Mouse (Mus musculus): Measurements from ENCODE around the gene Phkg2. TPM values are rescaled to one million over a fixed set of nuclear protein-coding genes. Genes with fewer than 3 reads are reported as not detected.
A peak's percentile ranks its signal among the peaks of the same experiment; 100 is the strongest.

Phkg2 gene
- polyA plus RNA-seq (2012; rRNA removed) = 145 and 146 TPM in 2 replicates

GRCm38 (mm10) chr7:127572895-127573471 lies at the start of gene Phkg2:
Gene Phkg2, plus strand, starts transcription at chr7:127573340.
- peak; percentile 96 to 97 for DNase-seq (ENCODE audit: extremely low spot score in 1 of 2, low spot score in 1 of 2)

- DNase-seq (ENCODE audit: extremely low spot score in 1 of 2, low spot score in 1 of 2) = peak in 1 of 2 experiments; percentile 12
These were observed 31.5 kb upstream of the Phkg2 start for GRCm38 (mm10) chr7:127541671-127542070.

- DNase-seq (ENCODE audit: extremely low spot score in 1 of 2, low spot score in 1 of 2) = peak in 1 of 2 experiments; percentile 33
These were observed 23.9 kb upstream of the Phkg2 start for GRCm38 (mm10) chr7:127549116-127549835.

- no peak for DNase-seq (ENCODE audit: extremely low spot score in 1 of 2, low spot score in 1 of 2)
These were observed 21.6 kb upstream of the Phkg2 start for GRCm38 (mm10) chr7:127551558-127551957.

GRCm38 (mm10) chr7:127560580-127560979 lies 12.6 kb upstream of the Phkg2 start:
- DNase-seq (ENCODE audit: extremely low spot score in 1 of 2, low spot score in 1 of 2) = no peak

- DNase-seq (ENCODE audit: extremely low spot score in 1 of 2, low spot score in 1 of 2) = no peak
These were observed 11.7 kb upstream of the Phkg2 start, which contains the start of gene Tmem265 for GRCm38 (mm10) chr7:127561340-127561858. Gene Tmem265, plus strand, starts transcription at chr7:127561390.

- DNase-seq (ENCODE audit: extremely low spot score in 1 of 2, low spot score in 1 of 2) = no peak
These were observed 8.6 kb upstream of the Phkg2 start for GRCm38 (mm10) chr7:127564381-127565150.

GRCm38 (mm10) chr7:127573503-127574008 lies 416 bp downstream of the Phkg2 start:
- DNase-seq (ENCODE audit: extremely low spot score in 1 of 2, low spot score in 1 of 2) = no peak

- DNase-seq (ENCODE audit: extremely low spot score in 1 of 2, low spot score in 1 of 2) = no peak
These were observed 975 bp downstream of the Phkg2 start for GRCm38 (mm10) chr7:127574115-127574514.

- DNase-seq (ENCODE audit: extremely low spot score in 1 of 2, low spot score in 1 of 2) = no peak
These were observed 10.1 kb downstream of the Phkg2 start for GRCm38 (mm10) chr7:127583260-127583659.

GRCm38 (mm10) chr7:127585031-127585430 lies 11.9 kb downstream of the Phkg2 start:
- DNase-seq (ENCODE audit: extremely low spot score in 1 of 2, low spot score in 1 of 2) = no peak

- DNase-seq (ENCODE audit: extremely low spot score in 1 of 2, low spot score in 1 of 2) = no peak
These were observed 13.0 kb downstream of the Phkg2 start for GRCm38 (mm10) chr7:127586149-127586548.

- DNase-seq (ENCODE audit: extremely low spot score in 1 of 2, low spot score in 1 of 2) = no peak
These were observed 14.1 kb downstream of the Phkg2 start for GRCm38 (mm10) chr7:127587196-127587595.

- peak; percentile 96 to 98 for DNase-seq (ENCODE audit: extremely low spot score in 1 of 2, low spot score in 1 of 2)
These were observed 15.1 kb downstream of the Phkg2 start, which contains the start of the genes Ccdc189 and Rnf40 for GRCm38 (mm10) chr7:127588011-127588871. Gene Ccdc189, minus strand, starts transcription at chr7:127588595. Gene Rnf40, plus strand, starts transcription at chr7:127588767.

- no peak for DNase-seq (ENCODE audit: extremely low spot score in 1 of 2, low spot score in 1 of 2)
These were observed 15.8 kb downstream of the Phkg2 start for GRCm38 (mm10) chr7:127588901-127589300.

- no peak for DNase-seq (ENCODE audit: extremely low spot score in 1 of 2, low spot score in 1 of 2)
These were observed 16.5 kb downstream of the Phkg2 start for GRCm38 (mm10) chr7:127589637-127590036.

- no peak for DNase-seq (ENCODE audit: extremely low spot score in 1 of 2, low spot score in 1 of 2)
These were observed 18.0 kb downstream of the Phkg2 start for GRCm38 (mm10) chr7:127591108-127591507.

- DNase-seq (ENCODE audit: extremely low spot score in 1 of 2, low spot score in 1 of 2) = no peak
These were observed 19.4 kb downstream of the Phkg2 start for GRCm38 (mm10) chr7:127592575-127592974.

- no peak for DNase-seq (ENCODE audit: extremely low spot score in 1 of 2, low spot score in 1 of 2)
These were observed 23.6 kb downstream of the Phkg2 start for GRCm38 (mm10) chr7:127596747-127597146.

GRCm38 (mm10) chr7:127600612-127601011 lies 27.5 kb downstream of the Phkg2 start:
- DNase-seq (ENCODE audit: extremely low spot score in 1 of 2, low spot score in 1 of 2) = no peak
